Mouse (Mus musculus): ENCODE data around the gene Hras. TPM values are rescaled to one million over a fixed set of nuclear protein-coding genes. Genes with fewer than 3 reads are reported as not detected.

Hras gene
- polyA plus RNA-seq (2012; rRNA removed) = 29.0 and 33.2 TPM in 2 replicates

DNA sequence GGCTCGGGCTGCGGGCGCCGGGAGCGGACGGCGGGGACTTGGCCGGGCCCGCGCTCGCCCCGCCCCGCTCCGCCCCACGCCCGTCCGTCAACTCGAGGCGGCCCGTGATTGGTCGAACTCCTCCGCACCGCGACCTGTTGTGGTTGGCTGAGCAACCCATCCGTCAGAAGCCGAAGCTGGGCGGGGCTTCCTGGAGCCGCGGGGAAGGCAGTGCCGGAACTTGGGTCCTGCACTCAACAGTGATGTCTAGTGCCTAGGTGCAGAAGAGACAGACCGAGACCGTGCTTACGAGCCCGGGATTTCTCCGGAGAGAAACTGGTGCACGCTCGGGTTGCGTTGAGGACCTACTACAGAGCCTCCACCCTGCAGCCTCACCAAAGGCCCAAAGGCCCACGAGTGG, at the start of gene Hras, which contains the start of gene Lrrc56:
Hras (minus strand) TSS at position 58 of the 400 bp plus-strand sequence.
Lrrc56 (plus strand) TSS at position 210 of the 400 bp plus-strand sequence.
- peak; percentile 93 to 98 for DNase-seq (ENCODE audit: low read depth in 1 of 2, low spot score in 2 of 2)
- peak within 1 kb of the TSS; percentile 79 for H3K4me3 ChIP-seq (ENCODE audit: extremely low read depth, insufficient read depth, insufficient read length)
- H3K36me3 ChIP-seq (ENCODE audit: control insufficient read depth, insufficient read depth, low read length) = peaks cover 21% of the 10 kb centered on the region
- TF ChIP-seq CTCF (IDR thresholded peaks at IDR 0.05; ENCODE audit: extremely low read depth, insufficient read depth, insufficient read length, insufficient replicate concordance) = no peak
- TF ChIP-seq POLR2A (IDR thresholded peaks at IDR 0.05; ENCODE audit: low read depth, low read length) = peak; percentile 82
- WGBS = under 1% methylated on average over 34 of the region's 39 CpGs
- no peaks in the 10 kb centered on the region for H3K27me3 ChIP-seq (ENCODE audit: control insufficient read depth, insufficient read depth, low read length)
- peaks cover 9% of the 10 kb centered on the region; the same call in 1 of the 2 replicates for H3K4me1 ChIP-seq (ENCODE audit: control insufficient read depth, insufficient read depth, insufficient read length)
- H3K27ac ChIP-seq (ENCODE audit: insufficient read depth, low read length) = peak within 1 kb of the TSS; percentile 87

DNA sequence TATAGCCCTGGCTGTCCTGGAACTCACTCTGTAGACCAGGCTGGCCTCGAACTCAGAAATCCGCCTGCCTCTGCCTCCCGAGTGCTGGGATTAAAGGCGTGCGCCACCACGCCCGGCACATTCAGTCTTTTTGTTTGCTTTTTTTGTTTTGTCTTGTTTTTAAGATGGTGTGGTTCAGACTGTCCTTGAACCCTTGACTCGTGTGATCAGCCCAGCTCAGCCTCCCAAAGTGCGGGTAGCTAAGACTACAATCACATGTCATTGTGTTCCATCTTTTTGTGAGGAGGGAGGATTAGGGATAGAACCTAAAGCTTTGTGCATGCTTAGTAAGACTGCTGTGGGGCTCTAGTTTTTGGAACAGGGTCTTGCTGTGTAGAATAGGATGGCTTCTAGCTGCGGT, 37.7 kb upstream of the Hras start:
- Histone ChIP-seq H3K36me3 (ENCODE audit: control insufficient read depth, insufficient read depth, low read length) (peaks cover 19% of the 10 kb centered on the region), H3K27me3 (ENCODE audit: control insufficient read depth, insufficient read depth, low read length) (no peaks in the 10 kb centered on the region), H3K4me1 (ENCODE audit: control insufficient read depth, insufficient read depth, insufficient read length) (peaks cover 12% of the 10 kb centered on the region), H3K27ac (ENCODE audit: insufficient read depth, low read length) (no peak overlapping the region), H3K4me3 (ENCODE audit: extremely low read depth, insufficient read depth, insufficient read length) (no peak overlapping the region)
- WGBS = 98% methylated on average over 10 of the region's 10 CpGs
- TF ChIP-seq POLR2A (IDR thresholded peaks at IDR 0.05; ENCODE audit: low read depth, low read length) = no peak
- TF ChIP-seq CTCF (IDR thresholded peaks at IDR 0.05; ENCODE audit: extremely low read depth, insufficient read depth, insufficient read length, insufficient replicate concordance) = no peak
- no peak for DNase-seq (ENCODE audit: low read depth in 1 of 2, low spot score in 2 of 2)

DNA sequence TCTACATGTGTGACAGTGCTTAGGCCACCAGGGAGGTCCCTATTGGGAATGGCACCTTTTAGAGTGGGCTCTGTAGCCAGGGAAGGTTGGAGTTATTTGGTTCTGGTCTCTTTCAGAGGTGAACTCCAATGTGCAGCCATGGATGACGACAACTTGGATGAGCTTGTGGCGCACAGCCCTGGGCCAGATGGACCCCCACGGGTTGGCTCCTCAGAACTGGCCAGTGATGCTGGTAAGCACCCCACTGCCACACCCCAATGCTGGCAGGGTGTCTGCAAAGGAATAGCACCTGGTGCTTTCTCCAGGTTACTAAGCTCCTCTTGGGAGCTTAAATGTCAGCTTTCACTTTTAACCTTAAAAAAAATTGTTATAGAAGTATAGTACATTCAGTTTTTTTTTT, 37.3 kb upstream of the Hras start:
- WGBS = 90% methylated on average over 3 of the region's 3 CpGs
- H3K36me3 ChIP-seq (ENCODE audit: control insufficient read depth, insufficient read depth, low read length) = peaks cover 18% of the 10 kb centered on the region
- H3K27me3 ChIP-seq (ENCODE audit: control insufficient read depth, insufficient read depth, low read length) = no peaks in the 10 kb centered on the region
- no peak overlapping the region for H3K4me3 ChIP-seq (ENCODE audit: extremely low read depth, insufficient read depth, insufficient read length)
- TF ChIP-seq POLR2A (IDR thresholded peaks at IDR 0.05; ENCODE audit: low read depth, low read length) (no peak), CTCF (IDR thresholded peaks at IDR 0.05; ENCODE audit: extremely low read depth, insufficient read depth, insufficient read length, insufficient replicate concordance) (no peak)
- H3K4me1 ChIP-seq (ENCODE audit: control insufficient read depth, insufficient read depth, insufficient read length) = peaks cover 12% of the 10 kb centered on the region
- DNase-seq (ENCODE audit: low read depth in 1 of 2, low spot score in 2 of 2) = no peak
- H3K27ac ChIP-seq (ENCODE audit: insufficient read depth, low read length) = no peak overlapping the region

DNA sequence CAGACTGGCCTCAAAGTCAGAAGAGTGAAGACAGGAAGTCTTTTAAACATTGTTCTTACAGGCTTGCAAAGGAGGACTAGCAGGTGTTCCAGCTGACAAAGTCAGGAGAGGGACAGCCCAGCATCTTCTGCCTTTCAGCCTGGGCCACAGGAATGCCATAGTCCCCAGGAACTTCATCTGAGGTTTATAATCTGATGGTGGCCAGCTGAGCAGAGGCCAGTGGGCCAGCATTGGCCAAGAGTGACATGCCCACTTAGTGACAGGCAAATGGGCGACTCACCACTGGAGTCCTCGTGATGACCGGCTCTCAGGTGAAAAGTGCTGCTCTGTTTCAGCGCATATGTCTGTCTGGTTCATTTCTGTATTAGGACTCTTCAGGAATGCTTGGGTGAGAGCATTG, 36.8 kb upstream of the Hras start:
- no peak for DNase-seq (ENCODE audit: low read depth in 1 of 2, low spot score in 2 of 2)

DNA sequence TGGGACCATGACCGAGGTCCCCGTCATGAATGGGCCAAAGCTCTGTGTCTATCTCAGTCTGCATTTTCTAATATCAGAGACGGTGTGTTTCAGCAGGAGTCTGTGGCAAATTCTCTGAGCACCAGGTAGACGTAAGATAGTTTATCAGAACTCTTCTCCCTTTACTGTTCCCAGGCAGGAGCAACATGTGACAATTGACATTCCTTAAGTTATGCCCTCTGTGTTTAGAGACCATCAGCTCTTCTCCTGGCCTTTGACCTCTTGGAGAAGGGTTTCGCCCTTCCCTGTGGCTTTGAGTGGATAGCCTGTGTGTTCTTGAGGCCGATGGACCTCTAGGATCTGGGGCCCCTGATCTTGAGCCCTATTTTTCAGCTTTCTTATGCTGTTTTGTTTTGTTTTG, 35.9 kb upstream of the Hras start:
- Histone ChIP-seq H3K36me3 (ENCODE audit: control insufficient read depth, insufficient read depth, low read length) (peaks cover 10% of the 10 kb centered on the region), H3K27ac (ENCODE audit: insufficient read depth, low read length) (no peak overlapping the region), H3K4me3 (ENCODE audit: extremely low read depth, insufficient read depth, insufficient read length) (peak overlapping the region; percentile 89), H3K4me1 (ENCODE audit: control insufficient read depth, insufficient read depth, insufficient read length) (peaks cover 12% of the 10 kb centered on the region), H3K27me3 (ENCODE audit: control insufficient read depth, insufficient read depth, low read length) (no peaks in the 10 kb centered on the region)
- no peak for DNase-seq (ENCODE audit: low read depth in 1 of 2, low spot score in 2 of 2)
- WGBS = 57% methylated on average over 6 of the region's 6 CpGs
- TF ChIP-seq CTCF (IDR thresholded peaks at IDR 0.05; ENCODE audit: extremely low read depth, insufficient read depth, insufficient read length, insufficient replicate concordance) = no peak
- no peak for TF ChIP-seq POLR2A (IDR thresholded peaks at IDR 0.05; ENCODE audit: low read depth, low read length)

More for the DNA sequence above, 36.8 kb upstream of the Hras start:
- H3K4me3 ChIP-seq (ENCODE audit: extremely low read depth, insufficient read depth, insufficient read length) = no peak overlapping the region
- H3K27ac ChIP-seq (ENCODE audit: insufficient read depth, low read length) = no peak overlapping the region
- H3K36me3 ChIP-seq (ENCODE audit: control insufficient read depth, insufficient read depth, low read length) = peaks cover 15% of the 10 kb centered on the region
- no peaks in the 10 kb centered on the region for H3K27me3 ChIP-seq (ENCODE audit: control insufficient read depth, insufficient read depth, low read length)
- TF ChIP-seq POLR2A (IDR thresholded peaks at IDR 0.05; ENCODE audit: low read depth, low read length) (no peak), CTCF (IDR thresholded peaks at IDR 0.05; ENCODE audit: extremely low read depth, insufficient read depth, insufficient read length, insufficient replicate concordance) (no peak)
- H3K4me1 ChIP-seq (ENCODE audit: control insufficient read depth, insufficient read depth, insufficient read length) = peaks cover 12% of the 10 kb centered on the region
- whole genome bisulfite sequencing = 93% methylated on average over 4 of the region's 4 CpGs

DNA sequence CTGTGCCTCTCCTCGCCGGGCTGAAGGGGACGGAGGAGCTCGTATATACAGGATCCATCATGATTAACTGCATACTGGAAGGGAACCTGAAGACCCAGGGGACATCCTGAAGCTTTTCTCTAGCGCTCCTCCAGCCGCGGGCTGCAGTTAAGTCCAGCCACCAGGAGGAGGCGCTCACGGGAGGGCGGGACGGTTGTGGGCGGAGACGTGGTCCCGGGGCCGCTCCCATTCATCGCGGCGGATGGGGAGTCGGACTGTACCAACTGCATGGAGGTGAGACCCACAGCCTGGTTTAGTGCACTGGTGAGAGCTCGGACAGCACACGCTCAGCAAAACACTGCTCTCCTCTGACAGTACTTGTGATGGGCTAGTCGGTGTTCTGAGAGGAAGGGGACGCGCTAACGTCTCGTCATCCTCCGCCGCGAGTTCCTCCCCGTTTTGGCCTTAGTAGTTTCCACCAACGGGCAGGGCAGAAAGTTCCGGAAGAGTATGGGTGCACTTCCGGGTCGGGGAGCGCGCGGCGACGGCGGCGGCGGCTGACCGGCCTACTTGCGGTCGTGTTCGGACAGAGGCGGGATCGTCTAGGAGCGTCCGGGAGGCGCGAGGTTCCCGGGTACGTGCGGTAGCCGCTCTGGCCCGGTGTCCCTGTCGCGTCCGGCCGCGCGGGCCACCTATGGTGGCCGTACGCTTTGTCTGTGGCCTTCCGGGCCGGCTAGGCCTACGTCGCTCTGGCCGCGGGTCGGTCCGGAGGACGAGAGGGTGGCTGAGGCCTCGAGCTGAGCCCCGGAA, 34.7 kb upstream of the Hras start, which contains the start of gene Phrf1:
Phrf1 (plus strand) TSS at position 506 of the 789 bp plus-strand sequence.
- Histone ChIP-seq H3K27ac (ENCODE audit: insufficient read depth, low read length) (peak within 1 kb of the TSS; percentile 98), H3K4me3 (ENCODE audit: extremely low read depth, insufficient read depth, insufficient read length) (peak within 1 kb of the TSS; percentile 89), H3K36me3 (ENCODE audit: control insufficient read depth, insufficient read depth, low read length) (peaks cover 6% of the 10 kb centered on the region), H3K4me1 (ENCODE audit: control insufficient read depth, insufficient read depth, insufficient read length) (peaks cover 12% of the 10 kb centered on the region), H3K27me3 (ENCODE audit: control insufficient read depth, insufficient read depth, low read length) (no peaks in the 10 kb centered on the region)
- WGBS = under 1% methylated on average over 76 of the region's 76 CpGs
- no peak; the same call in 1 of the 2 replicates for TF ChIP-seq POLR2A (IDR thresholded peaks at IDR 0.05; ENCODE audit: low read depth, low read length)
- TF ChIP-seq CTCF (IDR thresholded peaks at IDR 0.05; ENCODE audit: extremely low read depth, insufficient read depth, insufficient read length, insufficient replicate concordance) = peak; percentile 98
- peak; percentile 83 to 90 for DNase-seq (ENCODE audit: low read depth in 1 of 2, low spot score in 2 of 2)

DNA sequence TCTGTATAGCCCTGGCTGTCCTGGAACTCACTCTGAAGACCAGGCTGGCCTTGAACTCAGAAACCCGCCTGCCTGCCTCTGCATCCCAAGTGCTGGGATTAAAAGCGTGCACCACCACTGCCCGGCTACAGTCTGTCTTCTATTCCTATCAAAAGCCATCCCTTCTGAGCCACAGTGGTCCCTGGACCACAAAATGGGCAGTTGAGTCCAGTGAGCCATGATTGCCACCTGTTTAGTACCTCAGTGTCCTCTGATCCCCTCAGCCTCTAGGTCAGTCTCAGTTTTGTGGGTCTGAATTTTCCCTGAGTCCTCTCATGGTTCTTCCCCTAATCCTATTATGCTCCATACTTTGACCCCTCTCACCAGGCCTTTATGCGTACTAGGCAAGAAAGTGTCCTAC, 34.0 kb upstream of the Hras start:
- Histone ChIP-seq H3K4me3 (ENCODE audit: extremely low read depth, insufficient read depth, insufficient read length) (no peak overlapping the region), H3K27ac (ENCODE audit: insufficient read depth, low read length) (no peak overlapping the region), H3K4me1 (ENCODE audit: control insufficient read depth, insufficient read depth, insufficient read length) (peaks cover 12% of the 10 kb centered on the region), H3K27me3 (ENCODE audit: control insufficient read depth, insufficient read depth, low read length) (no peaks in the 10 kb centered on the region), H3K36me3 (ENCODE audit: control insufficient read depth, insufficient read depth, low read length) (peaks cover 3% of the 10 kb centered on the region)
- WGBS = 85% methylated on average over 4 of the region's 4 CpGs
- TF ChIP-seq CTCF (IDR thresholded peaks at IDR 0.05; ENCODE audit: extremely low read depth, insufficient read depth, insufficient read length, insufficient replicate concordance) = no peak
- TF ChIP-seq POLR2A (IDR thresholded peaks at IDR 0.05; ENCODE audit: low read depth, low read length) = no peak
- DNase-seq (ENCODE audit: low read depth in 1 of 2, low spot score in 2 of 2) = no peak
